Comparison of ENCODE assay signal across 12 mouse cellular contexts in genomic region chr8:87473940-87474339, GRCm38 (mm10). TPM values are rescaled to one million over a fixed set of nuclear protein-coding genes. Genes with fewer than 3 reads are reported as not detected.
DNase-seq lines count a peak whose midpoint lies in the region; ATAC-seq and TF ChIP-seq lines count a peak whose summit lies in the region.
"Had no signal": no experiment of that assay in that cellular context is flagged by ENCODE, and none has a peak within 500 bp of the region (broad histone marks: within the 10 kb centered on the region; RNA-seq: fewer than 3 reads in every experiment).

No protein-coding gene starts in this region.

- WGBS in forebrain, embryonic 12.5 days, result 26% methylated on average over 2 of the region's 2 CpGs
- 37% methylated on average over 2 of the region's 2 CpGs for WGBS in limb, embryonic 14.5 days

- TF ChIP-seq POLR2A in testis, adult 2 months (IDR thresholded peaks at IDR 0.05; ENCODE audit: control insufficient read depth, low read depth, low read length), result no peak
- no peak for TF ChIP-seq POLR2A in limb, embryonic 14.5 days (IDR thresholded peaks at IDR 0.05; ENCODE audit: borderline replicate concordance, extremely low read depth, insufficient read depth, insufficient read length)

- no peak for DNase-seq in testis, postnatal 14 days (ENCODE audit: low spot score)
- DNase-seq in limb, embryonic 14.5 days (ENCODE audit: low spot score), result no peak
- DNase-seq in liver (no peak), MN1 (ENCODE audit: low spot score) (no peak)
- no peak for DNase-seq in gastrocnemius, adult 18-20 months (ENCODE audit: low spot score)
- DNase-seq: adrenal gland, adult 8-10 months; layer of hippocampus, postnatal 36 days; thymus, postnatal 25 days had no signal

- no peak overlapping the region for H3K9ac ChIP-seq in forebrain, embryonic 12.5 days
- no peak overlapping the region for H3K9ac ChIP-seq in limb, embryonic 14.5 days (ENCODE audit: low read depth, low read length, severe bottlenecking)
- H3K9ac ChIP-seq: liver, postnatal 0 days had no signal

- no peak for ATAC-seq in forebrain, embryonic 12.5 days (ENCODE audit: low FRiP score)
- ATAC-seq in limb, embryonic 14.5 days (ENCODE audit: low FRiP score, low read depth), result no peak
- ATAC-seq: liver, postnatal 0 days had no signal

- H3K27ac ChIP-seq in testis, adult 2 months (ENCODE audit: control insufficient read depth, insufficient read depth, low read depth, low read length), result no peak overlapping the region
- 0 out of 2 replicates have a peak overlapping the region, but pooled peaks have one; percentile 13 for H3K27ac ChIP-seq in forebrain, embryonic 12.5 days
- H3K27ac ChIP-seq in limb, embryonic 14.5 days (replicated peaks; ENCODE audit: low read depth, low read length), result no peak overlapping the region

- peaks cover 6% of the 10 kb centered on the region; the same call in 1 of the 2 replicates for H3K27me3 ChIP-seq in testis, adult 2 months (ENCODE audit: control insufficient read depth, insufficient read depth, low read length)
- peaks cover 65% of the 10 kb centered on the region for H3K27me3 ChIP-seq in forebrain, embryonic 12.5 days
- peaks cover 69% of the 10 kb centered on the region for H3K27me3 ChIP-seq in limb, embryonic 14.5 days (ENCODE audit: control insufficient read depth, insufficient read depth, low read length)

- H3K4me3 ChIP-seq in testis, adult 2 months (ENCODE audit: control insufficient read depth, low read depth, low read length), result peak overlapping the region; percentile 0
- peak overlapping the region; percentile 69; the same call in 1 of the 2 replicates for H3K4me3 ChIP-seq in forebrain, embryonic 12.5 days (replicated peaks)
- H3K4me3 ChIP-seq in limb, embryonic 14.5 days (replicated peaks; ENCODE audit: low read length), result no peak overlapping the region

- H3K9me3 ChIP-seq in forebrain, embryonic 12.5 days, result no peaks in the 10 kb centered on the region
- H3K9me3 ChIP-seq in limb, embryonic 14.5 days (ENCODE audit: control insufficient read depth, low read length), result no peaks in the 10 kb centered on the region

- H3K36me3 ChIP-seq in testis, adult 2 months (ENCODE audit: control insufficient read depth, insufficient read depth, low read length), result no peaks in the 10 kb centered on the region
- no peaks in the 10 kb centered on the region for H3K36me3 ChIP-seq in forebrain, embryonic 12.5 days (replicated peaks)
- H3K36me3 ChIP-seq in limb, embryonic 14.5 days (ENCODE audit: control insufficient read depth, insufficient read depth, low read length), result no peaks in the 10 kb centered on the region

- peak overlapping the region; percentile 88 for H3K4me2 ChIP-seq in forebrain, embryonic 12.5 days
- H3K4me2 ChIP-seq in limb, embryonic 14.5 days (replicated peaks; ENCODE audit: low read depth, low read length, severe bottlenecking), result 0 out of 2 replicates have a peak overlapping the region, but pooled peaks have one; percentile 94

- TF ChIP-seq CTCF in testis, adult 2 months (IDR thresholded peaks at IDR 0.05; ENCODE audit: control insufficient read depth, insufficient read depth, insufficient replicate concordance, low read depth, low read length), result no peak

- H3K4me1 ChIP-seq in testis, adult 2 months (ENCODE audit: control insufficient read depth, insufficient read depth, low read length), result peaks cover 26% of the 10 kb centered on the region
- peaks cover 57% of the 10 kb centered on the region for H3K4me1 ChIP-seq in forebrain, embryonic 12.5 days
- H3K4me1 ChIP-seq in limb, embryonic 14.5 days (ENCODE audit: control insufficient read depth, insufficient read depth, low read length), result peaks cover 28% of the 10 kb centered on the region

RNA-seq across cellular contexts. Expression of gene Cbln1, which starts 1.5 kb away (rescaled TPM):
- polyA plus RNA-seq in testis, adult 2 months (2012; rRNA removed), result 3.7 and 3.8 TPM in 2 replicates
- polyA plus RNA-seq in forebrain, embryonic 12.5 days (2016; fragmentation: Nextera tagmentation; extraction: Ambion mirVana), result 8.3 and 10.0 TPM in 2 replicates
- polyA plus RNA-seq in limb, embryonic 14.5 days (2012; rRNA removed), result 1.6 and 1.8 TPM in 2 replicates
- 0.23 and 0.39 TPM in 2 replicates for polyA plus RNA-seq in limb, embryonic 14.5 days (2014; fragmentation: Nextera tagmentation; extraction: Ambion mirVana)
- not detected for total RNA-seq in gastrocnemius, adult 18-20 months (2021)
- total RNA-seq: MEL had no signal
- polyA plus RNA-seq: liver, postnatal 0 days had no signal
